Mouse (Mus musculus) myocyte (in vitro differentiated cells): Measurements from ENCODE around the gene Ankrd12. TPM values are rescaled to one million over a fixed set of nuclear protein-coding genes. Genes with fewer than 3 reads are reported as not detected.

ENCODE experiments used
- H3K27me3 ChIP-seq: one replicate; pipeline ENCODE4 v1.6.1; 2011; ENCODE audit not compliant: control insufficient read depth, insufficient read depth, insufficient read length
- H3K36me3 ChIP-seq: one replicate; pipeline ENCODE4 v1.6.1; 2011; ENCODE audit not compliant: control insufficient read depth, insufficient read depth
- H3K4me2 ChIP-seq: one replicate; pipeline ENCODE4 v1.6.1; 2011; ENCODE audit warnings: low read depth, control low read depth
- H3K4me3 ChIP-seq: one replicate; pipeline ENCODE4 v1.5.1; 2011; ENCODE audit warnings: mild to moderate bottlenecking, control low read depth, moderate library complexity
- H3K79me2 ChIP-seq: one replicate; pipeline ENCODE4 v1.6.1; 2011; ENCODE audit not compliant: control insufficient read depth, insufficient read depth
- H3ac ChIP-seq: one replicate; pipeline ENCODE4 v1.6.1; 2011; ENCODE audit not compliant: control insufficient read depth, insufficient read length
- CEBPB ChIP-seq: IDR thresholded peaks from 2 replicates; pipeline ENCODE4 v1.6.1; 2011; ENCODE audit warnings: mild to moderate bottlenecking, moderate library complexity; ENCODE audit not compliant: poor library complexity, insufficient read depth, severe bottlenecking
- E2F4 ChIP-seq: IDR thresholded peaks from one replicate; pipeline ENCODE4 v1.6.1; 2011; ENCODE audit warnings: mild to moderate bottlenecking, control low read depth, moderate library complexity; ENCODE audit not compliant: insufficient read depth
- MAX ChIP-seq: IDR thresholded peaks from one replicate; pipeline ENCODE4 v1.6.1; 2011; ENCODE audit warnings: low read depth, mild to moderate bottlenecking, control low read depth
- MYOD1 ChIP-seq, 3 experiments: IDR thresholded peaks; one replicate each; pipeline ENCODE4 v1.6.1; 2011; ENCODE audit warnings: control low read depth in 2 of 3, low read depth in 2 of 3, mild to moderate bottlenecking in 2 of 3, moderate library complexity in 1 of 3; ENCODE audit not compliant: insufficient read length in 2 of 3, control insufficient read depth in 1 of 3
- MYOG ChIP-seq, 3 experiments: IDR thresholded peaks; one replicate each; pipeline ENCODE4 v1.6.1; 2011; ENCODE audit warnings: control low read depth in 2 of 3, low read depth in 2 of 3, mild to moderate bottlenecking in 2 of 3; ENCODE audit not compliant: insufficient read length in 2 of 3, control insufficient read depth in 1 of 3, insufficient read depth in 1 of 3
- POLR2A ChIP-seq: IDR thresholded peaks from one replicate; pipeline ENCODE4 v1.6.1; 2011; ENCODE audit warnings: low read depth, mild to moderate bottlenecking, control low read depth, moderate library complexity; ENCODE audit not compliant: insufficient read length
- POLR2AphosphoS2 ChIP-seq: IDR thresholded peaks from one replicate; pipeline ENCODE4 v1.6.1; 2011; ENCODE audit warnings: low read depth, control low read depth; ENCODE audit not compliant: insufficient read length
- REST ChIP-seq: IDR thresholded peaks from one replicate; pipeline ENCODE4 v1.6.1; 2011; ENCODE audit warnings: mild to moderate bottlenecking, control low read depth, moderate library complexity; ENCODE audit not compliant: insufficient read depth, insufficient read length
- SRF ChIP-seq: IDR thresholded peaks from one replicate; pipeline ENCODE4 v1.6.1; 2011; ENCODE audit warnings: low read depth; ENCODE audit not compliant: control insufficient read depth, insufficient read length
- TCF12 ChIP-seq: IDR thresholded peaks from one replicate; pipeline ENCODE4 v1.6.1; 2011; ENCODE audit warnings: mild to moderate bottlenecking, control low read depth; ENCODE audit not compliant: poor library complexity, insufficient read depth, severe bottlenecking
- TCF3 ChIP-seq: IDR thresholded peaks from one replicate; pipeline ENCODE4 v1.6.1; 2011; ENCODE audit warnings: low read depth, control low read depth; ENCODE audit not compliant: insufficient read length
- USF1 ChIP-seq: IDR thresholded peaks from one replicate; pipeline ENCODE4 v1.6.1; 2011; ENCODE audit warnings: low read depth, mild to moderate bottlenecking, control low read depth, moderate library complexity
- polyA plus RNA-seq: library from polyadenylated mRNA; unstranded; fragments of >200 nt; fragmentation: generic; extraction: Trizol; gene quantifications from one replicate; pipeline ENCODE4 v1.2.1, GENCODE M21; 2012; ENCODE audit warnings: missing spikeins

Ankrd12 gene
- polyA plus RNA-seq, 1 experiment: 2.7 TPM

DNA sequence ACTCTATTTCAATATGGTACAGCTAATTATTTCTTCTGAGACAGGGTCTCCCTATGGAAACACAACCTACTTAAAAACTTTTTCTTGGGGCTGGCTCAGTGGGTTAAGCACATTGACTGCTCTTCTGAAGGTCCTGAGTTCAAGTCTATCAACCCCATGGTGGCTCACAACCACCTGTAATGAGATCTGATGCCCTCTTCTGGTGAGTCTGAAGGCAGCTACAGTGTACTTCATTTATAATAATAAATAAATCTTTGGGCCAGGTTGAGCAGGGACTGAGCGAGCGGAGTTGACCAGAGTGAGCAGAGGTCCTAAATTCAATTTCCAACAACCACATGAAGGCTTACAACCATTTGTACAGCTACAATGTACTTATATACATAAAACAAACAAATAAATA is 114.6 kb downstream of the Ankrd12 start:
- TF ChIP-seq MYOD1 (IDR thresholded peaks at IDR 0.05; ENCODE audit: control insufficient read depth in 1 of 3, insufficient read length in 2 of 3, low read depth in 2 of 3): no peak
- no peak for TF ChIP-seq TCF12
- no peak for TF ChIP-seq MAX
- no peak for TF ChIP-seq CEBPB
- TF ChIP-seq SRF: no peak
- no peak for TF ChIP-seq MYOG (IDR thresholded peaks at IDR 0.05; ENCODE audit: control insufficient read depth in 1 of 3, insufficient read depth in 1 of 3, insufficient read length in 2 of 3, low read depth in 2 of 3)
- no peak for TF ChIP-seq E2F4
- TF ChIP-seq REST: no peak
- no peak for TF ChIP-seq POLR2A
- TF ChIP-seq USF1: no peak
- TF ChIP-seq TCF3: no peak
- TF ChIP-seq POLR2AphosphoS2: no peak
- no peaks in the 10 kb centered on the region for H3K79me2 ChIP-seq
- no peaks in the 10 kb centered on the region for H3K36me3 ChIP-seq
- H3K4me3 ChIP-seq: no peak overlapping the region
- H3K27me3 ChIP-seq: no peaks in the 10 kb centered on the region
- no peak overlapping the region for H3K4me2 ChIP-seq
- no peak overlapping the region for H3ac ChIP-seq

DNA sequence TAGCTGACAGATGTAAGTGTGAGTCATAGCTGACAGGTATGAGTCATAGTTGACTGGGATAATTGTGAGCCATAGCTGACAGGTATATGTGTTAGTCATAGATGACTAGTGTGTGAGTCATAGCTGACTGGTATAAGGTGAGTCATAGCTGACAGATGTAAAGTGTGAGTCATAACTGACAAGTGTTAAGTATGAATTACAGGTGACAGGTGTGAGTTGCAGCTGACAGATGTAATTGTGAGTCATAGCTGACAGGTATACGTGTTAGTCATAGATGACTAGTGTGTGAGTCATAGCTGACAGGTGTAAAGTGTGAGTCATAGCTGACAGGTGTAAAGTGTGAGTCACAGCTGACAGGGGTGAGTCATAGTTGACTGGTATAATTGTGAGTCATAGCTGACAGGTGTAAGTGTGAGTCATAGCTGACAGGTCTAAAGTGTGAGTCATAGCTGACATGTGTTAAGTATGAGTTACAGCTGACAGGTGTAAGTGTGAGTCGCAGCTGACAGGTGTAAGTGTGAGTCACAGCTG is 115.2 kb downstream of the Ankrd12 start:
- H3K27me3 ChIP-seq: no peaks in the 10 kb centered on the region
- no peak overlapping the region for H3K4me2 ChIP-seq
- no peak overlapping the region for H3K4me3 ChIP-seq
- no peak overlapping the region for H3ac ChIP-seq
- no peaks in the 10 kb centered on the region for H3K79me2 ChIP-seq
- TF ChIP-seq POLR2A (no peak), MAX (no peak), POLR2AphosphoS2 (no peak), E2F4 (no peak), SRF (no peak), TCF3 (peak; percentile 43), USF1 (no peak), MYOG (IDR thresholded peaks at IDR 0.05; ENCODE audit: control insufficient read depth in 1 of 3, insufficient read depth in 1 of 3, insufficient read length in 2 of 3, low read depth in 2 of 3) (peak in 2 of 3 experiments; percentile 10 to 23), REST (no peak), CEBPB (no peak), MYOD1 (IDR thresholded peaks at IDR 0.05; ENCODE audit: control insufficient read depth in 1 of 3, insufficient read length in 2 of 3, low read depth in 2 of 3) (peak in 2 of 3 experiments; percentile 68 to 82), TCF12 (no peak)
- no peaks in the 10 kb centered on the region for H3K36me3 ChIP-seq

DNA sequence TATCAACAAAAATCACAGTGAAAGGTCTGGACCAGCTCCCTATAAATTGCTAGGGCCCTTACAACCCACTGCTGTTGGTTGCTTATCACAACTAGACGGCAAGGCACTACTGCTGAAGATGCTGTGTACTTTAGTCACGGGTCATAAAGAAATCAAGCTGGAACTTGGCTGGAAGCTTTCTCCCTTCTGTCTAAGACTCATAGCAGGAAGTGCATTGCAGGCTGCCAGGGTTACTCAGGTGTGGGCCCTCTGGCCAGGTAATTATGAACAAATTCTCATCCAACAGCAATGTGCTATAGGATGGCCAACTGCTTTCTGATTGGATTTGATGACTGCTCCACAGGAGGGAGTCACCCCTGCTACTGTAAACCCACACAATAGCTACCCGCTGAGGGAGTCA is 117.9 kb downstream of the Ankrd12 start:
- TF ChIP-seq POLR2AphosphoS2: no peak
- TF ChIP-seq E2F4: no peak
- TF ChIP-seq TCF3: no peak
- TF ChIP-seq REST: no peak
- no peak for TF ChIP-seq MYOG (IDR thresholded peaks at IDR 0.05; ENCODE audit: control insufficient read depth in 1 of 3, insufficient read depth in 1 of 3, insufficient read length in 2 of 3, low read depth in 2 of 3)
- TF ChIP-seq MYOD1 (IDR thresholded peaks at IDR 0.05; ENCODE audit: control insufficient read depth in 1 of 3, insufficient read length in 2 of 3, low read depth in 2 of 3): no peak
- TF ChIP-seq POLR2A: no peak
- no peak for TF ChIP-seq SRF
- no peak for TF ChIP-seq USF1
- no peak overlapping the region for H3K4me2 ChIP-seq

DNA sequence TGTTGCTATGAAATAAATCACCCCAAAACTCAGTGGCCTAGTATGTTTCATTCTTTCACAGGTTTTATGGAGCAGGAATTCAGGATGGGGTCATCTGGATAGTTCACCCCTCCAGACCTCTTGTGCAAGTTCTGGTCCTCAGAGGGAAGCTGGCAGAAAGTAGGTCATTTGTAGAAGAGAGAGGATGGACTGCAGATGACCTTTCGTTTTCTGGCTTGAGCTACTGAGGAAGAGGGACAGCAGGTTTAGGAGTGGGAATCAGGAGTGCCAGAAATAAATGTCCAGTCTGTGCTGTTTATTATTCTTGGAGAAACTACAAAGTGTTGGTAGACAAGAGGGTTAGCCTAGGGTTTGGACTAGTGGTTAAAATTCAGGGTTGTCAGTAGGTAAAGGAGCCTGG is 118.5 kb downstream of the Ankrd12 start:
- H3ac ChIP-seq: no peak overlapping the region
- TF ChIP-seq POLR2A (no peak), USF1 (no peak), SRF (no peak), CEBPB (no peak), TCF3 (no peak), POLR2AphosphoS2 (no peak), MYOG (IDR thresholded peaks at IDR 0.05; ENCODE audit: control insufficient read depth in 1 of 3, insufficient read depth in 1 of 3, insufficient read length in 2 of 3, low read depth in 2 of 3) (no peak), MYOD1 (IDR thresholded peaks at IDR 0.05; ENCODE audit: control insufficient read depth in 1 of 3, insufficient read length in 2 of 3, low read depth in 2 of 3) (no peak), REST (no peak), E2F4 (no peak), TCF12 (no peak), MAX (no peak)
- H3K4me2 ChIP-seq: no peak overlapping the region
- no peaks in the 10 kb centered on the region for H3K27me3 ChIP-seq
- H3K36me3 ChIP-seq: no peaks in the 10 kb centered on the region
- no peak overlapping the region for H3K4me3 ChIP-seq
- no peaks in the 10 kb centered on the region for H3K79me2 ChIP-seq

More for the DNA sequence above, 117.9 kb downstream of the Ankrd12 start:
- Histone ChIP-seq H3K27me3 (no peaks in the 10 kb centered on the region), H3K36me3 (no peaks in the 10 kb centered on the region), H3ac (no peak overlapping the region), H3K79me2 (no peaks in the 10 kb centered on the region), H3K4me3 (no peak overlapping the region)
